Comparison of ENCODE assay signal across 8 mouse cellular contexts in genomic region chr2:79254588-79255191, GRCm38 (mm10). TPM values are rescaled to one million over a fixed set of nuclear protein-coding genes. Genes with fewer than 3 reads are reported as not detected.
DNase-seq lines count a peak whose midpoint lies in the region; ATAC-seq and TF ChIP-seq lines count a peak whose summit lies in the region.

No protein-coding gene starts in this region.

- no peaks in the 10 kb centered on the region for H3K9me3 ChIP-seq in E14TG2a.4 (ENCODE audit: low read length)
- no peaks in the 10 kb centered on the region for H3K9me3 ChIP-seq in hindbrain, embryonic 10.5 days
- no peaks in the 10 kb centered on the region for H3K9me3 ChIP-seq in lung, embryonic 15.5 days

- peak overlapping the region; percentile 87 for H3K4me2 ChIP-seq in lung, embryonic 15.5 days

- H3K4me3 ChIP-seq in E14TG2a.4 (replicated peaks; ENCODE audit: low read length) = peak overlapping the region; percentile 81
- peak overlapping the region; percentile 65 for H3K4me3 ChIP-seq in hindbrain, embryonic 10.5 days
- H3K4me3 ChIP-seq in lung, embryonic 15.5 days = peak overlapping the region; percentile 51; the same call in 1 of the 2 replicates

- H3K9ac ChIP-seq in lung, embryonic 15.5 days = peak overlapping the region; percentile 41; the same call in 1 of the 2 replicates

- peak; percentile 46; the same call in 1 of the 2 replicates for ATAC-seq in lung, embryonic 15.5 days (ENCODE audit: borderline replicate concordance, extremely low read depth, low FRiP score, low TSS enrichment)

- TF ChIP-seq CTCF in E14TG2a.4 (conservative IDR thresholded peaks at IDR 0.05; ENCODE audit: low read length) = no peak

- H3K36me3 ChIP-seq in E14TG2a.4 (ENCODE audit: insufficient read depth, low read length) = no peaks in the 10 kb centered on the region
- H3K36me3 ChIP-seq in hindbrain, embryonic 10.5 days = no peaks in the 10 kb centered on the region
- no peaks in the 10 kb centered on the region for H3K36me3 ChIP-seq in lung, embryonic 15.5 days

- WGBS in hindbrain, embryonic 10.5 days = 53% methylated on average over 3 of the region's 3 CpGs
- WGBS in lung, embryonic 15.5 days = 63% methylated on average over 3 of the region's 3 CpGs

- peaks cover 11% of the 10 kb centered on the region; the same call in 1 of the 2 replicates for H3K4me1 ChIP-seq in E14TG2a.4 (replicated peaks; ENCODE audit: low read depth, low read length)
- peaks cover 22% of the 10 kb centered on the region for H3K4me1 ChIP-seq in hindbrain, embryonic 10.5 days (replicated peaks)
- H3K4me1 ChIP-seq in lung, embryonic 15.5 days = peaks cover 17% of the 10 kb centered on the region

- DNase-seq in c-Kit-positive CD71-positive TER-119-positive erythroid progenitor cells, embryonic 14.5 days (ENCODE audit: low spot score) = peak; percentile 61
- no peak for DNase-seq in hindbrain, embryonic 10.5 days (ENCODE audit: low spot score)
- DNase-seq in skeletal muscle tissue, adult 2 months (ENCODE audit: low read depth, low spot score) = peak; percentile 62
- DNase-seq in left cerebral cortex, postnatal 25 days (ENCODE audit: low spot score in 2 of 2) = no peak
- no peak for DNase-seq in layer of hippocampus, postnatal 10 days (ENCODE audit: low spot score in 2 of 2)
- no peak for DNase-seq in frontal cortex, postnatal 10 days (ENCODE audit: low spot score in 2 of 2)

- peak overlapping the region; percentile 86 for H3K27ac ChIP-seq in hindbrain, embryonic 10.5 days
- H3K27ac ChIP-seq in lung, embryonic 15.5 days = peak overlapping the region; percentile 61

- intact Hi-C loops in left cerebral cortex, postnatal 25 days (cut with DNase I) = loop anchor here (2.0 to 10.0 kb wide), 2 partner anchors 292 to 1210 kb away; no protein-coding TSS in a partner anchor

- peaks cover 30% of the 10 kb centered on the region for H3K27me3 ChIP-seq in E14TG2a.4 (ENCODE audit: insufficient read depth, low read length)
- H3K27me3 ChIP-seq in hindbrain, embryonic 10.5 days (ENCODE audit: insufficient read depth, poor library complexity, severe bottlenecking) = peaks cover 20% of the 10 kb centered on the region; the same call in 1 of the 2 replicates
- 0 out of 2 replicates have a peak, but pooled peaks cover 10% of the 10 kb centered on the region for H3K27me3 ChIP-seq in lung, embryonic 15.5 days

RNA-seq across cellular contexts. Expression of gene Itga4, which starts 0.5 kb away (rescaled TPM):
- polyA plus RNA-seq in hindbrain, embryonic 10.5 days (2016; fragmentation: Nextera tagmentation; extraction: Ambion mirVana) = 5.7 and 9.7 TPM in 2 replicates
- polyA plus RNA-seq in lung, embryonic 15.5 days (2015; fragmentation: Nextera tagmentation; extraction: Ambion mirVana) = 6.5 and 8.2 TPM in 2 replicates
- total RNA-seq in left cerebral cortex, postnatal 25 days (2021) = 10 to 100 TPM; 12.1 to 12.2 TPM
- 10 to 100 TPM; 16.5 to 18.1 TPM for total RNA-seq in layer of hippocampus, postnatal 10 days (2021)

Comparison
In these comparisons a context has a peak if more than half of its experiments do, and no peak if none do; other contexts are left out.
1. DNase-seq: peak in c-Kit-positive CD71-positive TER-119-positive erythroid progenitor cells, embryonic 14.5 days (single experiment) and skeletal muscle tissue, adult 2 months (single experiment); none in hindbrain, embryonic 10.5 days (single experiment), left cerebral cortex, postnatal 25 days (0 of 2), layer of hippocampus, postnatal 10 days (0 of 2) and frontal cortex, postnatal 10 days (0 of 2).
2. Peak in every context shown above with its lines, with median percentiles within 50 percentile points of each other: H3K4me3 ChIP-seq.